Mouse (Mus musculus) Patski (cell line): ENCODE measurements around the gene Trap1. TPM values are rescaled to one million over a fixed set of nuclear protein-coding genes. Genes with fewer than 3 reads are reported as not detected.
"Not testable (repeated sequence)": the region's sequence is repeated elsewhere in the genome, so short reads cannot be mapped to it uniquely, and the experiment has no call there.

Experiments used
- ATAC-seq: fragments of 100-300 bp; one replicate; pipeline ENCODE4 v1.8.0; 2021
- CTCF ChIA-PET: fragments of 350-600 bp; sonication (Branson Sonifier 250); formaldehyde crosslinking; loops from one replicate; lab custom pipeline; 2022; ENCODE audit warnings: inconsistent platforms; lab: Charles Lee
- POLR2A ChIA-PET: fragments of 350-600 bp; sonication (Branson Sonifier 250); formaldehyde crosslinking; loops from one replicate; lab custom pipeline; 2022; ENCODE audit warnings: antibody characterized with exemption, inconsistent platforms; lab: Charles Lee
- DNase-seq: peaks from one replicate; pipeline ENCODE4 v3.0.0-alpha.2; 2011; ENCODE audit warnings: low read depth, low spot score
- H3K27me3 ChIP-seq: fragments of 371-371 bp; one replicate; pipeline ENCODE4 v1.5.1; 2021
- CTCF ChIP-seq: fragments of 100-300 bp; IDR thresholded peaks from one replicate; pipeline ENCODE4 v1.5.1; 2021
- in situ Hi-C: fragments of 300-500 bp; cut with MboI; formaldehyde crosslinking; loops from 3 replicates; pipeline ENCODE4 v1.11.1; 2018; ENCODE audit warnings: low pct_unique_long_range_greater_than_20kb, mixed read lengths
- polyA plus RNA-seq: library from polyadenylated mRNA; unstranded; gene quantifications from one replicate; pipeline ENCODE4 v1.2.3, GENCODE M21; 2021

The Trap1 gene
- 128 TPM for polyA plus RNA-seq

- in situ Hi-C loops, result no loop called here
- H3K27me3 ChIP-seq, result no peaks in the 10 kb centered on the region
- ChIA-PET POLR2A (interaction anchor here (0.6 to 1.6 kb wide), 4 partner anchors 9 to 135 kb away, joined by 3 to 7 read pairs (median 4); no protein-coding TSS in a partner anchor), CTCF (interaction anchor here (1.0 kb wide), 1 partner anchor 42 kb away, joined by 3 read pairs; no protein-coding TSS in a partner anchor)
- peak; percentile 85 for ATAC-seq
- no peak for TF ChIP-seq CTCF
- peak; percentile 43 for DNase-seq
These were observed at the start of gene Trap1 for GRCm38 (mm10) chr16:4077384-4078061. Trap1 (minus strand) TSS chr16:4077827.

GRCm38 (mm10) chr16:4117072-4117471, 39.4 kb upstream of the Trap1 start:
- DNase-seq (no peak), ATAC-seq (no peak)
- TF ChIP-seq CTCF, result no peak
- H3K27me3 ChIP-seq, result no peaks in the 10 kb centered on the region
- POLR2A ChIA-PET, result interaction anchor here (0.6 to 0.7 kb wide), 2 partner anchors 8 to 23 kb away, joined by 3 to 4 read pairs; no protein-coding TSS in a partner anchor
- in situ Hi-C loops, result no loop called here
- CTCF ChIA-PET, result no interaction called here

- ChIA-PET CTCF (interaction anchor here (1.2 kb wide), 1 partner anchor 32 kb away, joined by 3 read pairs; no protein-coding TSS in a partner anchor), POLR2A (no interaction called here)
- TF ChIP-seq CTCF, result no peak
- H3K27me3 ChIP-seq, result no peaks in the 10 kb centered on the region
- in situ Hi-C loops, result no loop called here
- DNase-seq, result no peak
- ATAC-seq, result no peak
These were observed 22.7 kb upstream of the Trap1 start for GRCm38 (mm10) chr16:4100374-4100773.

GRCm38 (mm10) chr16:4097521-4097920, 19.9 kb upstream of the Trap1 start:
- TF ChIP-seq CTCF, result no peak
- no peak for ATAC-seq
- ChIA-PET POLR2A (no interaction called here), CTCF (interaction anchor here (0.8 to 1.9 kb wide), 3 partner anchors 10 to 31 kb away, joined by 3 to 6 read pairs (median 3); no protein-coding TSS in a partner anchor)
- DNase-seq, result no peak
- no peaks in the 10 kb centered on the region for H3K27me3 ChIP-seq
- in situ Hi-C loops, result no loop called here

GRCm38 (mm10) chr16:4096898-4097297, 19.3 kb upstream of the Trap1 start:
- no peaks in the 10 kb centered on the region for H3K27me3 ChIP-seq
- ATAC-seq, result no peak
- ChIA-PET CTCF (interaction anchor here (0.9 to 1.9 kb wide), 2 partner anchors 10 to 32 kb away, joined by 3 to 6 read pairs; no protein-coding TSS in a partner anchor), POLR2A (no interaction called here)
- in situ Hi-C loops, result no loop called here
- no peak for TF ChIP-seq CTCF
- no peak for DNase-seq

GRCm38 (mm10) chr16:4096141-4096540, 18.5 kb upstream of the Trap1 start:
- in situ Hi-C loops, result no loop called here

GRCm38 (mm10) chr16:4087214-4087913, 9.7 kb upstream of the Trap1 start:
- in situ Hi-C loops, result no loop called here
- ChIA-PET POLR2A (no interaction called here), CTCF (no interaction called here)
- no peak for ATAC-seq
- no peak for TF ChIP-seq CTCF
- DNase-seq, result no peak
- no peaks in the 10 kb centered on the region for H3K27me3 ChIP-seq

More at GRCm38 (mm10) chr16:4096141-4096540, 18.5 kb upstream of the Trap1 start:
- no peaks in the 10 kb centered on the region for H3K27me3 ChIP-seq
- ATAC-seq (no peak), DNase-seq (no peak)
- TF ChIP-seq CTCF, result no peak
- CTCF ChIA-PET, result interaction anchor here (1.9 to 2.4 kb wide), 2 partner anchors 11 to 16 kb away, joined by 6 to 9 read pairs; no protein-coding TSS in a partner anchor
- POLR2A ChIA-PET, result no interaction called here

GRCm38 (mm10) chr16:4085851-4086387, 8.3 kb upstream of the Trap1 start:
- no peak for TF ChIP-seq CTCF
- no peaks in the 10 kb centered on the region for H3K27me3 ChIP-seq
- CTCF ChIA-PET, result interaction anchor here (1.1 kb wide), 2 partner anchors 9 to 18 kb away, joined by 3 read pairs; no protein-coding TSS in a partner anchor
- POLR2A ChIA-PET, result no interaction called here
- no peak for DNase-seq
- ATAC-seq, result no peak
- in situ Hi-C loops, result no loop called here

GRCm38 (mm10) chr16:4085051-4085450, 7.4 kb upstream of the Trap1 start:
- DNase-seq (no peak), ATAC-seq (no peak)
- ChIA-PET POLR2A (no interaction called here), CTCF (interaction anchor here (1.1 kb wide), 1 partner anchor 10 kb away, joined by 3 read pairs; no protein-coding TSS in a partner anchor)
- in situ Hi-C loops, result no loop called here
- no peaks in the 10 kb centered on the region for H3K27me3 ChIP-seq
- TF ChIP-seq CTCF, result no peak

GRCm38 (mm10) chr16:4080419-4080818, 2.8 kb upstream of the Trap1 start:
- H3K27me3 ChIP-seq, result not testable (repeated sequence)

More at GRCm38 (mm10) chr16:4080419-4080818, 2.8 kb upstream of the Trap1 start:
- in situ Hi-C loops, DNase-seq, ATAC-seq: not testable (repeated sequence)
- ChIA-PET CTCF (interaction anchor here (2.0 kb wide), 1 partner anchor 15 kb away, joined by 9 read pairs; no protein-coding TSS in a partner anchor), POLR2A (interaction anchor here (0.7 kb wide), 1 partner anchor 194 kb away, joined by 3 read pairs; no protein-coding TSS in a partner anchor)
